Comparison of ENCODE assay signal across 8 mouse cellular contexts in genomic region chr16:94472515-94472951, GRCm38 (mm10). TPM values are rescaled to one million over a fixed set of nuclear protein-coding genes. Genes with fewer than 3 reads are reported as not detected.
DNase-seq lines count a peak whose midpoint lies in the region; ATAC-seq and TF ChIP-seq lines count a peak whose summit lies in the region.
"Had no signal": no experiment of that assay in that cellular context is flagged by ENCODE, and none has a peak within 500 bp of the region (broad histone marks: within the 10 kb centered on the region; RNA-seq: fewer than 3 reads in every experiment).

No protein-coding gene starts in this region.

- no peak overlapping the region for H3K4me3 ChIP-seq in forebrain, postnatal 0 days (ENCODE audit: low read depth, low read length)
- H3K4me3 ChIP-seq: liver, embryonic 13.5 days had no signal

- no peak overlapping the region for H3K9ac ChIP-seq in forebrain, postnatal 0 days
- H3K9ac ChIP-seq: liver, embryonic 13.5 days had no signal

- peaks cover 32% of the 10 kb centered on the region for H3K36me3 ChIP-seq in forebrain, postnatal 0 days (ENCODE audit: insufficient read depth)

- no peaks in the 10 kb centered on the region for H3K4me1 ChIP-seq in forebrain, postnatal 0 days (ENCODE audit: insufficient read depth)
- H3K4me1 ChIP-seq: liver, embryonic 13.5 days had no signal

- ATAC-seq in forebrain, postnatal 0 days: peak; percentile 89
- ATAC-seq in megakaryocyte, adult 5-6 weeks (ENCODE audit: poor library complexity, severe bottlenecking): no peak

- H3K27me3 ChIP-seq in forebrain, postnatal 0 days (ENCODE audit: insufficient read depth, low read length): no peaks in the 10 kb centered on the region
- H3K27me3 ChIP-seq: liver, embryonic 13.5 days had no signal

- peak overlapping the region; percentile 77 for H3K27ac ChIP-seq in forebrain, postnatal 0 days (ENCODE audit: low read depth, low read length)
- H3K27ac ChIP-seq: liver, embryonic 13.5 days had no signal

- DNase-seq in NIH3T3 (ENCODE audit: low read depth): peak; percentile 35
- DNase-seq in adrenal gland, postnatal 36 days: peak; percentile 19 to 61
- peak; percentile 86 for DNase-seq in forebrain, postnatal 0 days
- peak; percentile 78 for DNase-seq in heart, postnatal 4 days
- DNase-seq in left cerebral cortex, postnatal 36 days (ENCODE audit: low spot score in 2 of 2): peak; percentile 82 to 84
- DNase-seq in retina, postnatal 1 day: peak; percentile 73
- DNase-seq: liver, embryonic 13.5 days had no signal

- no peak overlapping the region for H3K4me2 ChIP-seq in forebrain, postnatal 0 days (ENCODE audit: low read depth)
- H3K4me2 ChIP-seq: liver, embryonic 13.5 days had no signal

- no peaks in the 10 kb centered on the region for H3K9me3 ChIP-seq in forebrain, postnatal 0 days (ENCODE audit: low read length)
- H3K9me3 ChIP-seq: liver, embryonic 13.5 days had no signal

- peak; percentile 35; the same call in 1 of the 2 replicates for TF ChIP-seq CTCF in forebrain, postnatal 0 days (IDR thresholded peaks at IDR 0.05; ENCODE audit: low read depth)

- WGBS in forebrain, postnatal 0 days: 21% methylated on average over 8 of the region's 8 CpGs

- intact Hi-C loops in left cerebral cortex, postnatal 36 days (cut with DNase I): loop anchor here (5.0 kb wide), 1 partner anchor 100 kb away; the partner anchor contains the start of gene Dyrk1a

RNA-seq across cellular contexts. Expression of gene Vps26c, which starts 54.1 kb away (rescaled TPM):
- 10 to 100 TPM; 60.6 to 73.2 TPM for total RNA-seq in adrenal gland, postnatal 36 days (2021)
- total RNA-seq in forebrain, postnatal 0 days (2014; rRNA removed): 72.2 and 82.0 TPM in 2 replicates
- polyA plus RNA-seq in forebrain, postnatal 0 days (2015; fragmentation: Nextera tagmentation; extraction: Ambion mirVana): 48.2 and 55.0 TPM in 2 replicates
- 10 to 100 TPM; 28.7 to 29.8 TPM for total RNA-seq in heart, postnatal 4 days (2021)
- 10 to 100 TPM; 32.0 to 35.0 TPM for total RNA-seq in left cerebral cortex, postnatal 36 days (2021)
- total RNA-seq in megakaryocyte, adult 5-6 weeks (2015): 39.2 and 43.3 TPM in 2 replicates
- 45.6 and 46.0 TPM in 2 replicates for total RNA-seq in megakaryocyte, adult 5-6 weeks (2017)

Comparison
In these comparisons a context has a peak if more than half of its experiments do, and no peak if none do; other contexts are left out.
1. DNase-seq: peak in every context shown above with its lines; median percentile 86 in forebrain, postnatal 0 days; 83 in left cerebral cortex, postnatal 36 days; 78 in heart, postnatal 4 days; 73 in retina, postnatal 1 day; 40 in adrenal gland, postnatal 36 days; 35 in NIH3T3.